Mouse (Mus musculus): ENCODE data around the gene H2-Q7.
"Not testable (repeated sequence)": the region's sequence is repeated elsewhere in the genome, so short reads cannot be mapped to it uniquely, and the experiment has no call there.

DNA sequence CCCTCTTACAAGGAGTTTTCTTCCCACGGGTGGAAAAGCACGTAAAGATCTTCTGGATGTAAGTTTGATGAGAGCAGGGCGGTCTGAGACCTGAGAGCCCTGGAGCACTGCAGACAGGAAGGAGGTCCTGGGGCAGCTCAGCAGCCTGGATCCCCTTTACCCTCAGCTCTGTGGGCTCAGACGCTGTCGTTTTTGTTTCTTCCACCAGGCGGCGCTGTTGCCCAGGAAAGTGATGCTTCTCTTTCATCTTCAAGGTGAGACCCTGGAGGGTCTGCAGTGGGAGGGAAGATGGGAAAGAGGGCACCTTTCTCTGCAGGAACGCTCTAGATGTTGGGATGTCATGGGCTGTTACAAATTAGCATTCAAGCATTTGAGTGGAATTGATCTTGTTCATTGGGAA, 4.1 kb upstream of the H2-Q7 start:
- TF ChIP-seq GATA1, TAL1 (IDR thresholded peaks at IDR 0.05; ENCODE audit: low read length): not testable (repeated sequence)
